In genomic region chr2:79094298-79094697, GRCm38 (mm10) we compare ENCODE assay signal across 21 mouse cellular contexts.
DNase-seq lines count a peak whose midpoint lies in the region; ATAC-seq and TF ChIP-seq lines count a peak whose summit lies in the region.
"Had no signal": no experiment of that assay in that cellular context is flagged by ENCODE, and none has a peak within 500 bp of the region (broad histone marks: within the 10 kb centered on the region; RNA-seq: fewer than 3 reads in every experiment).

No protein-coding gene starts in this region.

- H3K36me3 ChIP-seq in intestine, embryonic 16.5 days (ENCODE audit: control insufficient read depth, insufficient read depth, low read length), result no peaks in the 10 kb centered on the region
- no peaks in the 10 kb centered on the region for H3K36me3 ChIP-seq in intestine, postnatal 0 days (ENCODE audit: control insufficient read depth, insufficient read depth)
- no peaks in the 10 kb centered on the region for H3K36me3 ChIP-seq in midbrain, postnatal 0 days (ENCODE audit: insufficient read depth, low read length)
- H3K36me3 ChIP-seq in hindbrain, postnatal 0 days (ENCODE audit: insufficient read depth, low read length), result no peaks in the 10 kb centered on the region
- H3K36me3 ChIP-seq: embryonic facial prominence, embryonic 15.5 days; forebrain, embryonic 15.5 days; heart, embryonic 10.5 days; lung, embryonic 15.5 days; neural tube, embryonic 15.5 days had no signal

- peak; percentile 36; the same call in 1 of the 2 replicates for ATAC-seq in intestine, embryonic 16.5 days
- ATAC-seq in intestine, postnatal 0 days, result no peak
- ATAC-seq in midbrain, postnatal 0 days (ENCODE audit: low FRiP score), result no peak
- no peak for ATAC-seq in hindbrain, postnatal 0 days
- ATAC-seq: forebrain, embryonic 15.5 days had no signal

- H3K4me1 ChIP-seq in intestine, embryonic 16.5 days (ENCODE audit: control insufficient read depth, insufficient read depth, low read length), result no peaks in the 10 kb centered on the region
- no peaks in the 10 kb centered on the region for H3K4me1 ChIP-seq in intestine, postnatal 0 days (replicated peaks; ENCODE audit: control insufficient read depth, insufficient read depth, low read length)
- no peaks in the 10 kb centered on the region for H3K4me1 ChIP-seq in midbrain, postnatal 0 days (ENCODE audit: insufficient read depth, low read length)
- H3K4me1 ChIP-seq in hindbrain, postnatal 0 days (ENCODE audit: insufficient read depth, low read length), result no peaks in the 10 kb centered on the region
- H3K4me1 ChIP-seq: embryonic facial prominence, embryonic 15.5 days; forebrain, embryonic 15.5 days; heart, embryonic 10.5 days; neural tube, embryonic 15.5 days had no signal

- peak; percentile 71 for DNase-seq in right cerebral cortex, adult 18-20 months
- DNase-seq in right cerebral cortex, postnatal 14 days, result no peak
- DNase-seq in frontal cortex, postnatal 36 days (ENCODE audit: low spot score in 2 of 2), result peak; percentile 11 to 53
- DNase-seq in telencephalon, adult 2 months (ENCODE audit: low read depth, low spot score), result peak; percentile 77
- DNase-seq in midbrain, postnatal 0 days (ENCODE audit: low spot score), result no peak
- DNase-seq in hindbrain, postnatal 0 days (ENCODE audit: low spot score), result no peak
- DNase-seq: adrenal gland, postnatal 36 days; B cell, adult 2 months; cerebellum, adult 11 months; gastrocnemius, postnatal 25 days; heart, postnatal 36 days; liver; thymus, postnatal 25 days had no signal

- no peak for TF ChIP-seq CTCF in intestine, postnatal 0 days (IDR thresholded peaks at IDR 0.05; ENCODE audit: low read depth)
- TF ChIP-seq CTCF in midbrain, postnatal 0 days (IDR thresholded peaks at IDR 0.05), result no peak
- TF ChIP-seq CTCF in hindbrain, postnatal 0 days (IDR thresholded peaks at IDR 0.05; ENCODE audit: low read depth), result no peak

- no peak overlapping the region for H3K4me3 ChIP-seq in intestine, embryonic 16.5 days (ENCODE audit: low read length)
- H3K4me3 ChIP-seq in intestine, postnatal 0 days (ENCODE audit: low read depth, low read length), result no peak overlapping the region
- H3K4me3 ChIP-seq in midbrain, postnatal 0 days (ENCODE audit: low read depth, low read length), result no peak overlapping the region
- no peak overlapping the region for H3K4me3 ChIP-seq in hindbrain, postnatal 0 days (ENCODE audit: low read length)
- H3K4me3 ChIP-seq: embryonic facial prominence, embryonic 15.5 days; forebrain, embryonic 15.5 days; heart, embryonic 10.5 days; lung, embryonic 15.5 days; megakaryocyte, embryonic 14.5 days; neural tube, embryonic 15.5 days had no signal

- 19% methylated on average over 1 of the region's 1 CpGs for WGBS in intestine, embryonic 16.5 days
- WGBS in intestine, postnatal 0 days, result 21% methylated on average over 1 of the region's 1 CpGs
- 38% methylated on average over 1 of the region's 1 CpGs for WGBS in midbrain, postnatal 0 days
- 31% methylated on average over 1 of the region's 1 CpGs for WGBS in hindbrain, postnatal 0 days

- H3K9ac ChIP-seq in intestine, embryonic 16.5 days (ENCODE audit: low read depth, low read length), result no peak overlapping the region
- no peak overlapping the region for H3K9ac ChIP-seq in intestine, postnatal 0 days (ENCODE audit: low read depth, low read length)
- no peak overlapping the region for H3K9ac ChIP-seq in midbrain, postnatal 0 days (replicated peaks; ENCODE audit: low read length, poor library complexity, severe bottlenecking)
- no peak overlapping the region for H3K9ac ChIP-seq in hindbrain, postnatal 0 days (replicated peaks; ENCODE audit: low read length)
- H3K9ac ChIP-seq: embryonic facial prominence, embryonic 15.5 days; forebrain, embryonic 15.5 days; lung, embryonic 15.5 days; neural tube, embryonic 15.5 days had no signal

- no peaks in the 10 kb centered on the region for H3K9me3 ChIP-seq in intestine, embryonic 16.5 days (ENCODE audit: control insufficient read depth, low read length)
- no peaks in the 10 kb centered on the region for H3K9me3 ChIP-seq in intestine, postnatal 0 days (ENCODE audit: control insufficient read depth)
- no peaks in the 10 kb centered on the region for H3K9me3 ChIP-seq in midbrain, postnatal 0 days (ENCODE audit: low read length)
- no peaks in the 10 kb centered on the region for H3K9me3 ChIP-seq in hindbrain, postnatal 0 days (ENCODE audit: low read length)
- H3K9me3 ChIP-seq: embryonic facial prominence, embryonic 15.5 days; forebrain, embryonic 15.5 days; heart, embryonic 10.5 days; lung, embryonic 15.5 days; megakaryocyte, embryonic 14.5 days; neural tube, embryonic 15.5 days had no signal

- no peaks in the 10 kb centered on the region for H3K27me3 ChIP-seq in intestine, embryonic 16.5 days (replicated peaks; ENCODE audit: control insufficient read depth, insufficient read depth, low read length)
- H3K27me3 ChIP-seq in intestine, postnatal 0 days (replicated peaks; ENCODE audit: control insufficient read depth, insufficient read depth, low read length), result no peaks in the 10 kb centered on the region
- no peaks in the 10 kb centered on the region for H3K27me3 ChIP-seq in midbrain, postnatal 0 days (ENCODE audit: insufficient read depth, low read length)
- no peaks in the 10 kb centered on the region for H3K27me3 ChIP-seq in hindbrain, postnatal 0 days (ENCODE audit: insufficient read depth, low read length)
- H3K27me3 ChIP-seq: embryonic facial prominence, embryonic 15.5 days; forebrain, embryonic 15.5 days; lung, embryonic 15.5 days; megakaryocyte, embryonic 14.5 days; neural tube, embryonic 15.5 days had no signal

- H3K4me2 ChIP-seq in intestine, embryonic 16.5 days (ENCODE audit: low read depth, low read length), result no peak overlapping the region
- no peak overlapping the region for H3K4me2 ChIP-seq in intestine, postnatal 0 days (replicated peaks; ENCODE audit: low read depth)
- no peak overlapping the region for H3K4me2 ChIP-seq in midbrain, postnatal 0 days (ENCODE audit: low read depth, low read length, poor library complexity, severe bottlenecking)
- no peak overlapping the region for H3K4me2 ChIP-seq in hindbrain, postnatal 0 days (ENCODE audit: low read depth, low read length)
- H3K4me2 ChIP-seq: embryonic facial prominence, embryonic 15.5 days; forebrain, embryonic 15.5 days; lung, embryonic 15.5 days; neural tube, embryonic 15.5 days had no signal

- no peak overlapping the region for H3K27ac ChIP-seq in intestine, embryonic 16.5 days (ENCODE audit: low read length)
- H3K27ac ChIP-seq in intestine, postnatal 0 days (ENCODE audit: low read depth, low read length), result no peak overlapping the region
- H3K27ac ChIP-seq in midbrain, postnatal 0 days (ENCODE audit: low read depth, low read length), result no peak overlapping the region
- H3K27ac ChIP-seq in hindbrain, postnatal 0 days, result no peak overlapping the region
- H3K27ac ChIP-seq: embryonic facial prominence, embryonic 15.5 days; forebrain, embryonic 15.5 days; heart, embryonic 10.5 days; lung, embryonic 15.5 days; neural tube, embryonic 15.5 days had no signal

Comparison
In these comparisons a context has a peak if more than half of its experiments do, and no peak if none do; other contexts are left out.
1. DNase-seq: peak in right cerebral cortex, adult 18-20 months (single experiment), frontal cortex, postnatal 36 days (2 of 2) and telencephalon, adult 2 months (single experiment); none in right cerebral cortex, postnatal 14 days (single experiment), midbrain, postnatal 0 days (single experiment) and hindbrain, postnatal 0 days (single experiment).